Mouse (Mus musculus) liver, embryonic 14.5 days (tissue): ENCODE measurements around the gene Ppm1a.

Experiments used
- CTCF ChIP-seq: IDR thresholded peaks from 2 replicates; pipeline ENCODE4 v1.5.1; 2016; ENCODE audit warnings: antibody characterized with exemption, low read depth, control low read depth
- EP300 ChIP-seq: IDR thresholded peaks from 2 replicates; pipeline ENCODE4 v1.6.1; 2016; ENCODE audit warnings: antibody characterized with exemption, low read depth

- TF ChIP-seq CTCF (no peak), EP300 (no peak)
Measured at GRCm38 (mm10) chr12:72841500-72841899, 84.2 kb downstream of the Ppm1a start.
